Mouse (Mus musculus) stomach, adult 2 months (tissue): ENCODE measurements around the gene Opn4. TPM values are rescaled to one million over a fixed set of nuclear protein-coding genes. Genes with fewer than 3 reads are reported as not detected.

Source experiments
- polyA plus RNA-seq: library from polyadenylated mRNA; depleted of rRNA; stranded (reverse); fragments of >200 nt; gene quantifications from 2 replicates; pipeline ENCODE4 v1.2.3, GENCODE M21; 2012; rRNA removed

The Opn4 gene
- polyA plus RNA-seq: not detected in 2 replicates

GRCm38 (mm10) chr14:34599941-34600340, at the start of gene Opn4:
Gene Opn4, minus strand, starts transcription at chr14:34600142.

GRCm38 (mm10) chr14:34588498-34588897, 11.4 kb downstream of the Opn4 start, which contains the start of gene Ldb3:
Gene Ldb3, minus strand, starts transcription at chr14:34588682.

Other genes starting within 250 kb of the Opn4 start
- gene Fam25c, start 244.7 kb downstream of the Opn4 start, polyA plus RNA-seq: 27.7 and 29.1 TPM in 2 replicates
- 9.6 and 11.7 TPM in 2 replicates for gene Sncg, start 225.4 kb downstream of the Opn4 start, polyA plus RNA-seq
- gene Mmrn2, start 224.7 kb downstream of the Opn4 start, polyA plus RNA-seq: 2.7 and 4.7 TPM in 2 replicates
- 1.2 and 2.7 TPM in 2 replicates for gene Bmpr1a, start 96.8 kb downstream of the Opn4 start, polyA plus RNA-seq
- gene 9230112D13Rik, start 77.3 kb downstream of the Opn4 start, polyA plus RNA-seq: not detected in 2 replicates
- gene Ldb3, start 11.5 kb downstream of the Opn4 start, polyA plus RNA-seq: 24.1 and 41.3 TPM in 2 replicates
- gene Wapl, start 73.8 kb upstream of the Opn4 start, polyA plus RNA-seq: 1.6 and 2.3 TPM in 2 replicates
- gene Grid1, start 220.0 kb upstream of the Opn4 start, polyA plus RNA-seq: 0.52 and 0.58 TPM in 2 replicates